Mouse (Mus musculus): ENCODE results near the gene Mmp20. TPM values are rescaled to one million over a fixed set of nuclear protein-coding genes. Genes with fewer than 3 reads are reported as not detected.

The Mmp20 gene
- not detected in 2 replicates for polyA plus RNA-seq (2015; fragmentation: Nextera tagmentation; extraction: Ambion mirVana)

DNA sequence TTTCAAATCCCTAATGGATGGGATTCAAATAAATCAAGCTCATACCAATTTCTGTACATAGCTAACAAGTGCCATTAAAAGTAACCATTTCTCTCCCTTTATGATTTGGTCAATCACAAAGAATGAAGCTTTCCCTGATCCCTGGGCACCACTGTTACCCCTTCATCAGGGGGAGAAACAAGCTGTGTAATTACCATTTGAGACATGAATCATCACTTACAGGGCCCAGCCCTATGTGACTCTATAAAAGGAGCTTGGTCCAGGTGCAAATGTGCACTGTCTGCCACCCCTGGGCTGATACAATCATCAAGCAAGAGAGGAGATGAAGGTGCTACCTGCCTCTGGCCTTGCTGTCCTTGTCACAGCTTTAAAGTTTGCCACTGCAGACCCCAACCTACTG, at the start of gene Mmp20:
TSS of gene Mmp20 (plus strand) at position 301 of the 400 bp plus-strand sequence.
- no peaks in the 10 kb centered on the region for H3K4me1 ChIP-seq (replicated peaks; ENCODE audit: control insufficient read depth, insufficient read depth, low read length)
- no peak within 1 kb of the TSS for H3K9ac ChIP-seq (replicated peaks; ENCODE audit: low read depth, low read length)
- no peak within 1 kb of the TSS for H3K27ac ChIP-seq (ENCODE audit: low read length)
- H3K4me2 ChIP-seq (ENCODE audit: low read length), result no peak within 1 kb of the TSS
- H3K27me3 ChIP-seq (replicated peaks; ENCODE audit: control insufficient read depth, insufficient read depth, low read length), result no peaks in the 10 kb centered on the region
- H3K36me3 ChIP-seq (ENCODE audit: control insufficient read depth, insufficient read depth), result no peaks in the 10 kb centered on the region
- ATAC-seq, result no peak
- H3K9me3 ChIP-seq (ENCODE audit: control insufficient read depth, low read length), result no peaks in the 10 kb centered on the region
- no peak within 1 kb of the TSS for H3K4me3 ChIP-seq (replicated peaks; ENCODE audit: low read length)

- no peaks in the 10 kb centered on the region for H3K27me3 ChIP-seq (replicated peaks; ENCODE audit: control insufficient read depth, insufficient read depth, low read length)
- H3K4me3 ChIP-seq (replicated peaks; ENCODE audit: low read length), result no peak overlapping the region
- H3K9me3 ChIP-seq (ENCODE audit: control insufficient read depth, low read length), result no peaks in the 10 kb centered on the region
- no peak for ATAC-seq
- no peaks in the 10 kb centered on the region for H3K36me3 ChIP-seq (ENCODE audit: control insufficient read depth, insufficient read depth)
- 74% methylated on average over 8 of the region's 8 CpGs for WGBS
- no peak overlapping the region for H3K9ac ChIP-seq (replicated peaks; ENCODE audit: low read depth, low read length)
- no peak overlapping the region for H3K27ac ChIP-seq (ENCODE audit: low read length)
- H3K4me2 ChIP-seq (ENCODE audit: low read length), result no peak overlapping the region
- peaks cover 4% of the 10 kb centered on the region for H3K4me1 ChIP-seq (replicated peaks; ENCODE audit: control insufficient read depth, insufficient read depth, low read length)
Observed at GRCm38 (mm10) chr9:7590063-7590462, 38.0 kb upstream of the Mmp20 start.

DNA sequence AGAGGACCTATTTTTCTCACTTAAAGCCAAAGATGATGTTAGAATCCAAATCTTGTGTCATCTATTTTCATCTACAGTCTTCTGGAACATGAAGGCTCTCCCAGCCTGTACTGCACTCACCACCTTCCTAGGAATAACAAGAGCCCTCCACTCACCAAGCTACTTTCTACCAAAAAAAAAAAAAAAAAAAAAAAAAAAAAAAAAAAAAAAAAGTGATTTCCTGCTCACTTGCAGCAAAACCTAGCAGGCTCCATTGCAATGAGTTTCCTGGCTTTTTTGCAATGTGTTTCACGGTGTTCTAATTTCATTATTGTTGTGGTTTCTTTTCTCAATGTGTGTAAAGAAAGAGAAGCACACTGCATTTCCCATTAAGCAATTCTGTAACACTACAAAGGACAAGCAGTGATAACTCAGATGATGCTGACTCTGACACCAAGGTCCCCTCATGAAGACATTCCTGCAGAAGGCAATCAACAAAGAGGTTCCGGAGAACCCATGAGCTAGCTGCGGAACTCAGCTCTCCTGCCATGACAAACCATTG, 34.7 kb upstream of the Mmp20 start:
- Histone ChIP-seq H3K4me2 (ENCODE audit: low read length) (no peak overlapping the region), H3K4me3 (replicated peaks; ENCODE audit: low read length) (no peak overlapping the region), H3K9ac (replicated peaks; ENCODE audit: low read depth, low read length) (no peak overlapping the region), H3K36me3 (ENCODE audit: control insufficient read depth, insufficient read depth) (no peaks in the 10 kb centered on the region), H3K27me3 (replicated peaks; ENCODE audit: control insufficient read depth, insufficient read depth, low read length) (no peaks in the 10 kb centered on the region), H3K27ac (ENCODE audit: low read length) (no peak overlapping the region), H3K9me3 (ENCODE audit: control insufficient read depth, low read length) (no peaks in the 10 kb centered on the region), H3K4me1 (replicated peaks; ENCODE audit: control insufficient read depth, insufficient read depth, low read length) (peaks cover 5% of the 10 kb centered on the region)
- 98% methylated on average over 3 of the region's 3 CpGs for WGBS
- no peak for ATAC-seq

GRCm38 (mm10) chr9:7594816-7595540, 33.1 kb upstream of the Mmp20 start:
- Histone ChIP-seq H3K4me2 (ENCODE audit: low read length) (peak overlapping the region; percentile 51), H3K36me3 (ENCODE audit: control insufficient read depth, insufficient read depth) (no peaks in the 10 kb centered on the region), H3K27ac (ENCODE audit: low read length) (no peak overlapping the region), H3K27me3 (replicated peaks; ENCODE audit: control insufficient read depth, insufficient read depth, low read length) (no peaks in the 10 kb centered on the region), H3K4me3 (replicated peaks; ENCODE audit: low read length) (peak overlapping the region; percentile 36), H3K9me3 (ENCODE audit: control insufficient read depth, low read length) (no peaks in the 10 kb centered on the region), H3K4me1 (replicated peaks; ENCODE audit: control insufficient read depth, insufficient read depth, low read length) (peaks cover 5% of the 10 kb centered on the region), H3K9ac (replicated peaks; ENCODE audit: low read depth, low read length) (peak overlapping the region; percentile 54)
- WGBS, result 15% methylated on average over 6 of the region's 6 CpGs
- peak; percentile 99 for ATAC-seq

- H3K36me3 ChIP-seq (ENCODE audit: control insufficient read depth, insufficient read depth), result no peaks in the 10 kb centered on the region
- peak; percentile 78 for ATAC-seq
- H3K9me3 ChIP-seq (ENCODE audit: control insufficient read depth, low read length), result no peaks in the 10 kb centered on the region
- H3K4me2 ChIP-seq (ENCODE audit: low read length), result no peak overlapping the region
- H3K9ac ChIP-seq (replicated peaks; ENCODE audit: low read depth, low read length), result no peak overlapping the region
- 6% methylated on average over 3 of the region's 3 CpGs for WGBS
- H3K27ac ChIP-seq (ENCODE audit: low read length), result no peak overlapping the region
- H3K4me3 ChIP-seq (replicated peaks; ENCODE audit: low read length), result no peak overlapping the region
- H3K4me1 ChIP-seq (replicated peaks; ENCODE audit: control insufficient read depth, insufficient read depth, low read length), result no peaks in the 10 kb centered on the region
- H3K27me3 ChIP-seq (replicated peaks; ENCODE audit: control insufficient read depth, insufficient read depth, low read length), result no peaks in the 10 kb centered on the region
Observed at GRCm38 (mm10) chr9:7602982-7603742, 24.9 kb upstream of the Mmp20 start.

DNA sequence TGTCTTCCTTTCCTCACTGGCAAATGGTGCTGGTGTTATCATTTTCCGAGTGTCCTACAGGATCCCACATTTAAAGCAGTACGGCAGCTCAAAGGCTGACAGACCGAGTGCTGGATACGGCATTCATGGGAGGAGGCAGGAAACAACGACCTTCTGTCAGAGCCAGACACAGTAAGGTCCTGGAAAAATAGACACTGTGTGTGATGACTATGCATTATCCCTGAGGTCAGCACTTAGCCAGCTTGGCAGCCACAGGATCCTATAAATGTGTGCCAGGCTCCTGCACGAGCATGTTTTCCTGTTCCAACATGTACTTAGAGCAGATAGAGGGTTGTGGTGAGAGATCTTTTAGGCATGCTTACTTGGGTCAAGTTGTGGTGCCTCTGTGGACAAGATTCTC, 24.0 kb upstream of the Mmp20 start:
- ATAC-seq, result no peak

DNA sequence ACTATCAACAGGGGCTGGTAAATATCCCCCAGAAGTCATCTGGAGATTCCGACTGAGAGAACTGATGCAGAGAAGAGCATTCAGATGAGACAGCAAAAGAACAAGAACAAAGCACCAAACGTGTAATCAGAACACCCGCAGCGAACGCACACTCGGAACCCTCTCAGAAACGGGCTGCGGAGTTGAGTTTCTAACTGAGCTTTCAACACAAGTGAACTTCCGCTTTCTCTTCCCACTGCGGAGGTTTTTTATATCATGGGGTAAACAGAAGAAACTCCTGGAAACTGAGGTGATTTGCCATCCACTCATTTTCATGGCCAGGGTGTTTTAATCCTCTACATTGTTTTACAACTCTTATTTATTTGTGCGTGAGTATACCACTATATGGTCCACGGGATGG, 22.4 kb upstream of the Mmp20 start:
- Histone ChIP-seq H3K27ac (ENCODE audit: low read length) (no peak overlapping the region), H3K4me2 (ENCODE audit: low read length) (no peak overlapping the region), H3K9me3 (ENCODE audit: control insufficient read depth, low read length) (no peaks in the 10 kb centered on the region), H3K9ac (replicated peaks; ENCODE audit: low read depth, low read length) (no peak overlapping the region), H3K36me3 (ENCODE audit: control insufficient read depth, insufficient read depth) (no peaks in the 10 kb centered on the region), H3K4me1 (replicated peaks; ENCODE audit: control insufficient read depth, insufficient read depth, low read length) (no peaks in the 10 kb centered on the region), H3K27me3 (replicated peaks; ENCODE audit: control insufficient read depth, insufficient read depth, low read length) (no peaks in the 10 kb centered on the region), H3K4me3 (replicated peaks; ENCODE audit: low read length) (no peak overlapping the region)
- ATAC-seq, result no peak
- 87% methylated on average over 12 of the region's 12 CpGs for WGBS

More for the DNA sequence above, 24.0 kb upstream of the Mmp20 start:
- Histone ChIP-seq H3K4me3 (replicated peaks; ENCODE audit: low read length) (no peak overlapping the region), H3K4me1 (replicated peaks; ENCODE audit: control insufficient read depth, insufficient read depth, low read length) (no peaks in the 10 kb centered on the region), H3K4me2 (ENCODE audit: low read length) (no peak overlapping the region), H3K9me3 (ENCODE audit: control insufficient read depth, low read length) (no peaks in the 10 kb centered on the region), H3K36me3 (ENCODE audit: control insufficient read depth, insufficient read depth) (no peaks in the 10 kb centered on the region), H3K27me3 (replicated peaks; ENCODE audit: control insufficient read depth, insufficient read depth, low read length) (no peaks in the 10 kb centered on the region), H3K27ac (ENCODE audit: low read length) (no peak overlapping the region), H3K9ac (replicated peaks; ENCODE audit: low read depth, low read length) (no peak overlapping the region)
- WGBS, result 80% methylated on average over 6 of the region's 6 CpGs

DNA sequence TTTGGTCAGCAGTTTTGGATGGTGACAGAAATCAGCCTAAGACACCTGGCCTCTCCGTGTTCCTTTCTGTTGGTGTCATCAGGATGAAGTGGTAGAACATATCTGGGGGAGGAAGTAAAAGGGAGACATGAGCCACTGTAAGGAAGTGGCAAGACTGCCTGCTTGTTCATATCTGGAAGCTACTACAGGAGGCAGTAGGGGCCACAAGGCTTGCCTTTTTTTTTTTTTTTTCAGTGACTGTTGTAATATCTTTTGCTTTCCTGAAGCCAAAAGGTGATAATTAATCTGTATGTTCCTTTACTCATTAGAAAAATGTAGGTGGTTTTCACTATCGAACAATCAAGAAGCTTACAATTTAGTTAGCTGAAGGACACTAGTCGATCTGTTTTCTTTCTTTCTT, 5.4 kb upstream of the Mmp20 start:
- Histone ChIP-seq H3K9ac (replicated peaks; ENCODE audit: low read depth, low read length) (no peak overlapping the region), H3K27ac (ENCODE audit: low read length) (no peak overlapping the region), H3K4me3 (replicated peaks; ENCODE audit: low read length) (no peak overlapping the region), H3K36me3 (ENCODE audit: control insufficient read depth, insufficient read depth) (no peaks in the 10 kb centered on the region), H3K9me3 (ENCODE audit: control insufficient read depth, low read length) (no peaks in the 10 kb centered on the region), H3K4me1 (replicated peaks; ENCODE audit: control insufficient read depth, insufficient read depth, low read length) (no peaks in the 10 kb centered on the region), H3K4me2 (ENCODE audit: low read length) (no peak overlapping the region), H3K27me3 (replicated peaks; ENCODE audit: control insufficient read depth, insufficient read depth, low read length) (no peaks in the 10 kb centered on the region)
- no peak for ATAC-seq
- WGBS, result 77% methylated on average over 3 of the region's 3 CpGs

GRCm38 (mm10) chr9:7633936-7634335, 5.9 kb downstream of the Mmp20 start:
- H3K4me3 ChIP-seq (replicated peaks; ENCODE audit: low read length), result no peak overlapping the region
- H3K36me3 ChIP-seq (ENCODE audit: control insufficient read depth, insufficient read depth), result no peaks in the 10 kb centered on the region
- 16% methylated on average over 5 of the region's 5 CpGs for WGBS
- no peak overlapping the region for H3K9ac ChIP-seq (replicated peaks; ENCODE audit: low read depth, low read length)
- H3K4me1 ChIP-seq (replicated peaks; ENCODE audit: control insufficient read depth, insufficient read depth, low read length), result no peaks in the 10 kb centered on the region
- H3K27me3 ChIP-seq (replicated peaks; ENCODE audit: control insufficient read depth, insufficient read depth, low read length), result no peaks in the 10 kb centered on the region
- no peak overlapping the region for H3K27ac ChIP-seq (ENCODE audit: low read length)
- H3K9me3 ChIP-seq (ENCODE audit: control insufficient read depth, low read length), result no peaks in the 10 kb centered on the region
- H3K4me2 ChIP-seq (ENCODE audit: low read length), result no peak overlapping the region
- no peak for ATAC-seq

Measured in forebrain, embryonic 16.5 days (tissue).